Mouse (Mus musculus): ENCODE measurements around the gene Sike1.

- TF ChIP-seq CTCF (IDR thresholded peaks at IDR 0.05; ENCODE audit: borderline replicate concordance, insufficient read depth, low read length) (no peak), POLR2A (IDR thresholded peaks at IDR 0.05; ENCODE audit: low read depth, low read length) (no peak)
These were observed 21.8 kb downstream of the Sike1 start for GRCm38 (mm10) chr3:103017350-103017749.
